Mouse (Mus musculus): ENCODE data around the gene Fcer1g.
"Not testable (repeated sequence)": the region's sequence is repeated elsewhere in the genome, so short reads cannot be mapped to it uniquely, and the experiment has no call there.

The Fcer1g gene

DNA sequence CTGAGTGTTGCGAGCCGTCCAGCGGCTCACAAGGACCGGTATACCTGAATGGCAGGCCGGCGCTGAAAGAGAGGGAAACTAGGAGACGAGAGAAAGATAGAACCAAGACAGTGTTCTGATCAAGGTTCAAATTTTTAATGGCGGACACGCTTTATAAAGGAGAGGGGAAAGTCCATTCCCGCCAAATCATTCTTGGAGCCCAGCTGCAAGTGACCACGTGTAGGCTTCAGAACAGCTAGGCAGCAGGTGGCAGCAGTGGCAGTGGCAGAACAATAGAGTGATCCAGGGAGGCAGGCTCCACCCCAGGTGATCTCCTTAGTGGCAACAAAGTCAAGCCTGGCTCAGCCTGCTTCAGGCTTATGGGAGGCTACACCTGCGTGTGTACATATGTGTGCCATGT is 7.8 kb upstream of the Fcer1g start:
- not testable (repeated sequence) for DNase-seq (ENCODE audit: low read depth)

- DNase-seq (ENCODE audit: low read depth) = no peak
These were observed 6.7 kb upstream of the Fcer1g start for GRCm38 (mm10) chr1:171240911-171241310.

DNA sequence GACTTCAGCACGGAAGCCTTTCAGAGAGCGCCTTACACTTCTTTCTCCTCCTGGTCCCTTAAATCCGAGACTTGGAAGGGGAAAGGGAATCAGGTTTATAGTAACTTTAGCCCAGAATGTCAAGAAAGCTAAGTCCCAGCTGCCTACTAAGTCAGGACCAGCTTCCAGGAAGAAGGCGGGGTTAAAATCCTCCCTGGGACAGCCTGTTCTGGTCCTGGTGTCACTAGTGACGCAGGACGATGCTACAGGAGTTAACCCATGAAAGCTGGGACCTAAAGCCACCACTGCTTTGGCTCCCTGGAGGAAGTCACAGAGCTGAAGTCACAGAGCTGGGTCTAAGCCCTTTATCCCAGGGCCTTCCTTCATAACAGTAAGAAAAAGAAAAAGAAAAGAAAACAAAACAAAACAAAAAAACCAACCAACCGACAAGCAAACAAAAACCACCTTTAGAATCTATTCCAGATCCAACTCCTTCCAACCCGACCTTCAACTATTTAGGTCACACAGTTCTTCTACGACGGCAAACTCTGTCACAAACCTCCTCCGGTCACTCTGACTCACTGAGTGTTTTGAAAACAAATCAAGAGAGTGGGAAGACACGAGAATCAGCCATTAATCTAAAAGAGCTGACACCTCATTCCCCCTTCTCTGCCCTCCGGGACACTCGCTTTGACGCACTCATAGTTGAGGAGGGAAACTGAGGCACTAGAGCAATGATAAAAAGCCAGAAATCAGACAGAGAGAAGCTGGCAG is 6.0 kb upstream of the Fcer1g start:
- no peak for DNase-seq (ENCODE audit: low read depth)

GRCm38 (mm10) chr1:171238463-171238862 is 4.3 kb upstream of the Fcer1g start:
- DNase-seq (ENCODE audit: low read depth) = no peak

- DNase-seq (ENCODE audit: low read depth) = no peak
These were observed 3.3 kb upstream of the Fcer1g start for GRCm38 (mm10) chr1:171237438-171237837.

- no peak for DNase-seq (ENCODE audit: low read depth)
These were observed 1.6 kb upstream of the Fcer1g start for GRCm38 (mm10) chr1:171235791-171236190.

DNA sequence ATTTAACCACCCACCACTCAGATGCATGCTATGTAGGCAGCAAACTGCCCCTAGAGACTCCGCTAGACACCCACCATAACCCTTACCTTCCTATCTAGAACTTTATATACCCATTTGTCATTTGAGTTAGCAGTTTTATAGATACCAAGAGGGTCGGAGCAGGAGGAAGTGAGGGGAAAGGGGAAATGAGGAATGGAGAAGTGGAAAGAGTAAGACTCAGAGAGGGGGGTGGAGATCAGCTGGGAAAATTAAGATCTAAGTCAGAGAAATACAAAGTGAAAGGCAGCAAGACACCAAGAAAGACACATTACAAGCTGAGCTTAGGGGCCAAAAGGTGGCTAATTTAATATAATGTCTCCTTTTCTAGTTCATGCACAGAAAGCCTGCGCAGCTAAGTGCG is 373 bp upstream of the Fcer1g start:
- DNase-seq (ENCODE audit: low read depth) = no peak

- no peak for DNase-seq (ENCODE audit: low read depth)
These were observed 1.1 kb downstream of the Fcer1g start for GRCm38 (mm10) chr1:171232800-171233730.

GRCm38 (mm10) chr1:171232348-171232747 is 1.8 kb downstream of the Fcer1g start:
- no peak for DNase-seq (ENCODE audit: low read depth)

- DNase-seq (ENCODE audit: low read depth) = no peak
These were observed 2.3 kb downstream of the Fcer1g start for GRCm38 (mm10) chr1:171231844-171232243.

GRCm38 (mm10) chr1:171230215-171230614 is 4.0 kb downstream of the Fcer1g start:
- no peak for DNase-seq (ENCODE audit: low read depth)

GRCm38 (mm10) chr1:171229750-171230149 is 4.4 kb downstream of the Fcer1g start:
- no peak for DNase-seq (ENCODE audit: low read depth)

- no peak for DNase-seq (ENCODE audit: low read depth)
These were observed 6.3 kb downstream of the Fcer1g start for GRCm38 (mm10) chr1:171227879-171228278.

DNA sequence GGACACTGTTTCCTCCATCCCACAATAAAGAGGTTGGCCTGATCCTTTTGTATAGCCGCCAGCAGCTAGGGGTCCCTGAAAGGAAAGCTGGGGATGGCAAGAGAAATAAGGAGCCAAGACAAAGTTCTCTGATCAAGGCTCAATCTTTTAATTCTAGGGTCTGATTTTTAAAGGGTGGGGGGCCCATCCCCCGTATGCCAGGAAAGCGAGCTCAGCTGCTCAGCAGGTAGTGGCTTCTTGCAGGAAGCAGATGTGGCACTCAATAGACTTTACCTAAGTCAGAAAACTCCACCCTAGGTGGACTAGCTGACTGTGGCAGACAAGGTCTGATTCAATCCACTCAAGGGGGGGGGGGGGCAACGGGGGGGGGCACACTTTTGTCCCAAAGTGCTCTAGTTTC is 7.4 kb downstream of the Fcer1g start:
- DNase-seq (ENCODE audit: low read depth) = no peak

GRCm38 (mm10) chr1:171224857-171225256 is 9.3 kb downstream of the Fcer1g start, which contains the start of gene Apoa2:
Apoa2 (plus strand) TSS chr1:171225054.
- no peak for DNase-seq (ENCODE audit: low read depth)

DNA sequence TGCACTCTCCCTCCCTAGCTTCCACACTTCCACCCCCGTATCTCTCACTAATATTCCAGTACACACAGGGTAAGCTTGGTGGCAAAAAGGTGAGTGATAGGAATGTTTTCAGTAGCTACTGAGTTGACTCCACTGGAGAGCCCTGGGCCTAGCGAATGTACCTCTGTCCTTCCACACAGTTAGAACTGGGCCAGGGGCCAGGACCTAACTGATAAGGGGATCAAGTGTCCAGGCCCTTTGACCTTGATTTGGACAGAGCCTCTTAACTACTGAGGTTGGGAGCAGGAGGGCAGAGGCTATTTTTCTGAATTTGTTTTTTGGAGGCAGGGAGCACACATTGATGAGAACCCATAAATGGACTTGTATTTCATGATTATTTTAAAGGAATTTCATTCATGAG is 10.4 kb downstream of the Fcer1g start:
- DNase-seq (ENCODE audit: low read depth) = no peak

DNA sequence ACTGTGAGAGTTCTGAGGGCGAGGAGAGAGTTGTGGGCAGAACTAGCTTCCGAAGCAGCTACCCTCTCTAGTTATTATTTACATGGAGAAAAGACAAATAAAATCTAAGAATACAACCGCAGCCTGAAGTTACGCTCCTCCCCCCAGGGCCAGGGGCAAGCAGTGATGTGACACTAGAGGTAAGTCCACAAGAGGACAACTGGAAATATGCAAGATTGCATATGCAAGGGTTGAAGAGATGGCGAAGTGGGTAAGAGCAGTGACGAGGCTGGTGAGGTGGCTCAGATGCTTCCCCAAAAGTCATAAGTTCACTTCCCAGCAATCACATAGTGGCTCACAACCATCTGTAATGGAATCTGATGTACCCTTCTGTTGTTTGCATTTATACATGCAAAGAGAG is 11.0 kb downstream of the Fcer1g start:
- no peak for DNase-seq (ENCODE audit: low read depth)

DNA sequence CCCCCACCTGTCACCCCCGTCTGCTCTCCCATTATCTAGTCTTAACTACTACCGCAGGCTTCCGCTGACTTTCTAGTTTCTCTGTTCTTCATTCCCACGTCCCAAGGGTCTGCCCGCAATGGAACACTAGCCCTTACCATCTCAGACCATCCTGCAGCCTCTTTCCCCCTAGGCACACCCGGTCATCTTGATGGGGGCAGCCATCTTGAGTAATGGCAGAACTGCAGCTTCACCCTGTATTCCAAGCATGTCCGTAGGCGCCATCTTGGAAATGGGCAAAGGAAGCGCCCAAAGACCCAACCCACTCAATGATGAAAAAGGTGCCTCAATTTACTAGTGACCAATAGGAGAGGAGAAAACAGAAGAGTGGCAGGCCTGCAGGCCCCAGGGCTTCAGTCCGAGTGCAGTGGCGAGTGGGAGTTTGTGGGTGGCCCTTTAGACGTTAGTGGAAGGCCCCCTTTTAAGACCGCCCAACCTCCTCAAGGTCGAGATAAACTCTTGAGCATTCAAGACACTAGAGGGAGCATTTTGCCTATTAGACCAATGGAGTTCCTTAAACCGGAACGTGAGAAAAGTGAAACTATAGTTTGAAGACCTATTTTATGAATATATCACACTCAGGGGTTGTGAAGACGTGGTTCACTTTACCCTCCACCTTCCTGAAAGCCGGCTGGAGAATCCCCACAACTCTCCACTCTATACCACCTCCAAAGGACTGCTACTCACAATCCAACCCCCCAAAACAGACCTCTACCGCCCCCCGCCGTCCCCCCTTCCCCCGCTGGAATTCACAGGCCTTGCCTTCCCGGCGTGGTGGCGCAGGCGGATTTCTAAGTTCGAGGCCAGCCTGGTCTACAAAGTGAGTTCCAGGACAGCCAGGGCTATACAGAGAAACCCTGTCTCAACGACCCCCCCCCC is 11.7 kb downstream of the Fcer1g start, which contains the start of gene Tomm40l:
Gene Tomm40l (minus strand): TSS at position 277 of the 918 bp plus-strand sequence.
- peak; percentile 96 for DNase-seq (ENCODE audit: low read depth)

DNA sequence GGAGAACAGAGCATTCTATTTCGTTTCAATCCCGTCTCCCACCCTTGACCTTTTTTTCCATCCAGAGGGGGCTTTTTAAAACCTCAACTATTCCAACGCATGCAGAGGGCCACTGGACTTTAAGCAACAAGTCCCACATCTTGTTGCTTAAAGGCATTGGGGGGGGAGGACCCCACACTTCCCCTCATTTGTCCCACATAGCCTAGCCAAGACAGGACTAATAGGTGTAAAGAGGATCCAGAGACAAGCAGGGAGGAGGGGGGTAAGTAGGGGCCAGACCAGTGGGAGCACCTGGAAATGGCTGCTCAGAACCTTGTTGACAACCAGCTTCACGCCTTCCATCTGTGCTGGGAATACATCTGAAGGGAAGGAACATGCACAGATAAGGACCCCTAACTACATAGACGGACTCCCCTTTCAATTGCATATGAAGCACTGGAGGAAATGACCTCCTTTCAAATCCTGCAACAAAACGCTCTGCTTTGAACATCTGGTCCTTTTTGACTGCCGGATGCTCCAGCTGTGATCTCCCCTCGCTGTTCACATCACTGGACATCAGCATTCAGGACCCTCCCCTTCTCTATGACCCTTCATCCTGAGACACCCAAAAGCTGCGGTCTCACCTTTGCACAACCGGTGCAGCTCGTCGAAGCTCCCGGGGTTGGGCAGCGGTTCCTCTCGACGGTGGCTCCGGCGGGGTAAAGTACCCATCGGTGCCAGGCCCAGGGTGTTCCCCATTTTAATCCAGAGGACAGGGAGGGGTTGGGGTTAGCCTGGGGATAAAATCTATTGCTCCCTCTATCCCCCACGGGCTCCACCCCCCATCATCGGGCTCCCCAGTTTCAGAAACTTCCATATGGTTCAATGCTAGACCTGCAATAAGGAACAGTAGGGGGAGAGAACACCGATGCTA is 12.6 kb downstream of the Fcer1g start:
- DNase-seq (ENCODE audit: low read depth) = no peak

DNA sequence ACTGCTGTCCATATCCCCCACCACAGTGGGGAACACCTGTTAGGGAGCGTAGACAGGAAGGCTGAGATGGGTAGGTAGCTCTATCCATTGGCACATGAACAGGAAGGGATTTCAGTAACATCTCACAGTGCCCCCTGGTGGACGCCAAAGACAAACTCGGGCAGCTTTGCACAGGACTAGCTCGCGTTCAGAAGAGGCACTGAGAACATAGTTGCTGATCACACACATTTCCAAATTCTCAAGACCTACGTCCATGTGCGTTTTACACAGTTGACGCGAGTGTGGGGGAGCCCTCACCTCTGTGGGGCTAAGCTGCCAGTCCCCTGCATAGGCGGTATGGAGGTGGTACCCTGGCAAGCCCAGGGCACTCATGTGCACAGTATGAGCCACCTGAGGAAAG is 13.3 kb downstream of the Fcer1g start:
- DNase-seq (ENCODE audit: low read depth) = peak; percentile 86
